Mouse (Mus musculus) layer of hippocampus, postnatal 25 days (tissue): ENCODE data around the gene Dnali1. TPM values are rescaled to one million over a fixed set of nuclear protein-coding genes. Genes with fewer than 3 reads are reported as not detected.
A peak's percentile ranks its signal among the peaks of the same experiment; 100 is the strongest.

ENCODE experiments used
- DNase-seq, 2 experiments: peaks; one replicate each; pipeline ENCODE4 v3.0.0; 2022; ENCODE audit warnings: mixed read lengths in 2 of 2, low spot score in 1 of 2; ENCODE audit errors: extremely low spot score in 1 of 2
- total RNA-seq, 2 experiments: library from RNA; stranded (reverse); gene quantifications; 2 replicates each; pipeline ENCODE4 v1.2.3; 2021

The Dnali1 gene
- total RNA-seq, 2 experiments from 2014 or later: 0.37 to 0.73 TPM

DNA sequence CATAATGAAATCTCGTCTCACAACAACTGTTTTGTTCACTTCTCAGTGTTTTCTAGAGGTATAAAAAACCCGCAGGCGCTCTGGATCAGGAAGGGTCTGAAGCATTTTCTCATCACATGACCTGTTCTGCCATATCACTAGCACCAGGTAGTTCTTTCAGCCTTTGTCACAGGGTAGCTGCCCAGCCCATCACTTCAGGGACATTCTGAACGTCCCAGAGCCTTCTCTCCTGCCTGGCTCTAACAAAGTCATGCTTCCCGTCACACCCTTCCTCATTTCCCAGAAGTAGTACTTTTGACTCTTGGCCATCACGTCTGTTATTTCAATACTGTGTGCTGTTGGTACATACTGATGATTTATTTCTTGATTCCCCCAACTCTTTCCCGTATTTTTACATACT is 21.0 kb downstream of the Dnali1 start:
- DNase-seq: no peak

DNA sequence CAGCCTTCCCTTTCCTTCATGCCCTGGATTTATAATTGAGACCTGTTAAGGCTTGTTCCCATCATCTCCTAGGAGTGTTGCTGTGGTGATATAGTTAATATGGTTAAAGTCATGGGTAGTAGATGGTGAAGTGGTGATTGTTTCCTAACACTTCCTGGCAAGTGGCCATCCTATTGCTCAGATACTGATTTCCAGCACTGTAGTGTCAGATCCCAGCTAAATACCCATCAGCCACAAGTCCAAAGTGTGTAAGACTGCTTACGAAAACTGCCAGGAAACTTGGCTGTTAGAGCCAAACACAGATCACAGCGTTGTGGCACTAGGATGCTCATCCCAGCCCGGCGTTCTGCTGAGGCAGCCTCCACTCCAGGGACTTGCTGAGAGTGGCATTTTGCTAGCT is 31.2 kb downstream of the Dnali1 start:
- no peak for DNase-seq

DNA sequence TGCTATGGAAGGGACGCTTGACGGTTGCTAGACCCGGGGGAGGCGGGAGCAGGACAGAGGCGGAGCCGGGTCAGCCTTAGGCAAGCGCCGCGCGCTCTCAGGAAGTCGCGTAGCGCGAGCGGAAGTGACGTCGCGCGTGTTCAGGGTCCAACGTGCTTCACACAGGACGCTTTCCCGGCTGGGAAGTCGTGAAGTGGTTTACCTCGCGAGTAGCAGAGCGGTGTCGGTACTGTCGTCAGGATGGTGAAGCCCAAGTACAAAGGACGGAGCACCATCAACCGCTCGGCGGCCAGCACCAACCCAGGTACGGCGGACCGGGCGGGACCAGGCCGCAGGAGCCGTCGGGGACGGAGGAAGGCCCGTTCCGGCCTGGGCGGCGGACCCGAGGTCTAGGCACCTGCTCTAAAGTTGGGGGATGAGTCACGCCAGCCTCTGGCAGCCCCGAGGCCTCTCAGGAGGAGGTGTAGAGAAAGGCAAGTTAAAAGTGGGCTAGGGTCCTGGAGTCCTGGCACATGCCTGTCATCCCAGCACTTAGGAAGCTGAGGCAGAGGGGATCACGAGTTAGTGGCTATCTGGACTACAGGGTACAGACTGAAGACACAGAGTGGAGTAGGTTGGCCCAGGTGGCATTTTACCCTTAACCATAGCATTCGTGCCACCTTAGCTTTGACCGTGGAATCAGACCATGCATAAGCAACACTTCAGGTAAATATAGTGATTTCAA is 35.5 kb downstream of the Dnali1 start:
- DNase-seq: peak; percentile 80 to 86

DNA sequence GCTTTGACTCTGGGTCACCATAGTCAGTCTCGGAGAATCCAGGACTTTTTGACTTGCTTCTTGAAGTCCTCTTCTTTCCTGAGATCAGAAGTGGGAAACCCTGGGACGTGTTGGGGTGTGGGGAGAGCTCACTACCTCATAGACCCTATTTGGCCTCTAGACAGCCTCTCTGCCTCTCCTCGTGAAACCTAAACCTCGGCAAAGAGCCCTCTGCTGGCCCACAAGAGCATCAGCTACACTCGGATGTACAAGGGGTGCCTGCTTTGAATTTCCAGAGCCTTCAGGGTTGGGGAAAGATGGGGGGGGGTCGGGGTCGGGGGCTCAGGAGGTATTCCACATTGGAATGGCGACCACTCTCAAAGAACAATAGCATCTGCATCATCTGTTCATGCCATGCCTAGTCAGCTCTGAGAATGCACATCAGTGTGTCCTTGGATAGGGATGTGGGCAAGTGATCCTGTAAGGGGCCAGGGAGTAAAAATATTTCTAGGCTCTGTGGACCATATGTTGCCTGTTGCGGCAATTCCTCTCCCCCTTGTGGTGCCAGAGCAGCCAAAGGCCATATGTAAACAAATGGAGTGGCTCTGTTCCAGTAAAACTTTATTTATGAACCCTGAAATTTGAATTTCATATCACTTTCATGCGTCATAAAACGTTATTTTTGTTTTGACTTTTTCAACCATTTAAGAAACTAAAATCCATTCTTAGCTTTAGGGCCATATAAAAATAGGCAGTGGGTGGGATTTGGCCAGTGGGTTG is 44.5 kb downstream of the Dnali1 start:
- no peak for DNase-seq

DNA sequence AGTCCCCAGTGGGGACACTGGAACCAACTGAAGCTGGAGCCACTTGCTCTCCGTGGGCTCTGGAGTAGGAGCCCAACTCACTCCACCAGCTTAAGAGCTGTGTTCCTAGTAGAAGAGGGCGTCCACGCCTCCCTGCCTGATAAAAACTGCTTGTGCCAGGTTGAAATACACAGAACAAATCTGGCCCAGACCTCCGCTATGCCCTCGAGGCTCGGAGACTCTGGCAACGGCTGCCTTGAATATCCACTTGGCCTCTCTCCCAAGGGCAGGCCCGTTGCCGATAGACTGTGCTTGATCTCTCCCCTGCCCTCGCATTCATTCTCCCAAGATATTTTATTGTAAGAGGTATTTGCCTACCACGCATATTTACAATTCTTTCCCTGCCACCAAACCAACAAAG is 48.1 kb downstream of the Dnali1 start:
- DNase-seq: no peak

DNA sequence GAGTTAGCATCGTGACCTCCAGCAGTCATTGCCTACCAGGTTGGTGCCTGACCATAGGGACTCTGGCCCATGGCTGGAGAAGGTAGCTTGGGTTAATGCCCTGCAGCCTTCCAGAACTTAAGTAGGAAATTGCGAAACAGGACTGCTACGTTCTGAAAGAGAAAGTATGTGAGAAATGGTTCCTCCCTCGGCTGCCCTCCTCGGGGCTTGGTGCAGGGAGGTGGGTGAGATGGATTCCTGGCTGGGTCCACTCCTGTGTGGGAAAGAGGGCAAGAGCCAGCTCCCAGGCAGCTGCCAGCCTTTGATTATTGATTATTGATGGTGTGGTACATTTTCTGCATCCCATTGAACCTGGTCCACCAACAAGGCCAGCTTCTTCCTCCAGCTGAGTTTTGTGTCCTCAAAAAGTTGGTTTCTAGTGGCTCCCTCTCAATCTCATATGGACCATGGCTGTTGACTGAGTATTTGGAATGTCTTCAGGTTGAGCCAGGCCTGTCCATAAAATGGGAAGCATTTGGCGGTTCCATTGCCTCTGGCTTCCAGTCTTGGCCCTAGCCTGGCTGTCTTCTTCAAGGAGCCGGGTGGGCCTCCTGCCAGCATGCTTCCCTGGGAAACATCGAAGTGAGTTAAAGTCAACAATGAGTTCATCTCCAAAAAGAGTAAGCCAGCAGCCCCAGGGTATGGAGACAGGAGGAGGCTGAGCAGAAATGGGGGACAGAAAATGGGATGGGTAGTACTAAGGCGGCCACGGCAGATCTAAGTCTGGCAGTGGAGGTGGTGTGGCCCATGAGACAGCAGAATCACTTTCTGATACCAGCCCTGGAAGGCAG is 49.5 kb downstream of the Dnali1 start, which contains the start of gene Gnl2:
Gnl2 (plus strand) TSS at position 780 of the 830 bp plus-strand sequence.
- DNase-seq: no peak

DNA sequence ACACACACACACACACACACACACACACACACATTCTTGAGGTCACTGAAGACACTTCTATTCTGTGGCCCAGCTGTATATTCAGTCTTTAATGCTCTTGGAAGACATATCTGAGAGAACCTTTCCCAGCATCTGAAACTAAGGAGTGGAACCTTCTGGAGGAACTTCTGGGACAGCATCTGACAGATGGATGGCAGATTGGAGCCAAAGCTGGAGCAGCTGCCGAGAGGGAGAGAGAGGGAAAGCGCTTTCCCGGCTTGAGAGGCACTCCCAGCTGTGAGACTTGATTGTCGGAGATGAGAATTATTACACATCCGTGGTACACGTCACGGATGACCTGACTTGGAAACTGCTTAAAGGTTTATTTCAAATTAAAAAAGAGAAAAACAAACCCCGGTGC is 56.8 kb downstream of the Dnali1 start:
- DNase-seq: no peak

DNA sequence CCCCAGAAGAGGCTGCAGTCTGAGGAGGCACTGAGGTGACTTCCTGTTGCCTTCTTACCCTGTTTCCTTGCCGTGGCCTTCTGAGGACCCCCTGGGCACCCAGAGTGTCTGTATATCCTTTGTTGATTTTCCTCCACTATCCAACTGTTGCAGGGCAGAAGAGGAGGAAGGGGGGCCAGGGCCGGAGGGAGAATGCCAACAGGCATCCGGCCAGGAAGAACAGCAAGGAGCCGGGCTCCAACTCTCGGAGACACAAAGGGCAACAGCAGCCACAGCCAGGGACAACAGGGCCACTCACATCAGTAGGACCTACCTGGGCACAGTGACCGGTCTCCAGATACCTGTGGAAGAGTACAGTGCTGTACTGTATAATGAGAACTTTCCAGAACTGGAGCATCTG is 57.3 kb downstream of the Dnali1 start:
- DNase-seq: no peak

DNA sequence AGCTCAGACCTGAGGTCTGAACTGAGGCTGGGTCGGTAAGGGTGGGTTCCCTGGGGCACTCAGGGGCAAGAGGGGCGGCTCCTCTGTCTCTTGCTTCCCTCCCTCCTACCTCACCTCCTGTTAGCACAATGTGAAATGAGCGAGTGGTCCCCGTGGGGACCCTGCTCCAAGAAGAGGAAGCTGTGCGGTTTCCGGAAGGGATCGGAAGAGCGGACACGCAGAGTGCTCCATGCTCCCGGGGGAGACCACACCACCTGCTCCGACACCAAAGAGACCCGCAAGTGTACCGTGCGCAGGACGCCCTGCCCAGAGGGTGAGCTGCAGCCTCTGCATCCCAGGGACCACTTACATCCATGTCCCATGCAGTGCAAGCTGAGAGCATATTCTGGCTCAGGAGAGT is 58.0 kb downstream of the Dnali1 start:
- no peak for DNase-seq

Other genes starting within 250 kb of the Dnali1 start
- 10 to 100 TPM; 31.6 to 32.3 TPM for gene Yrdc, start 215.0 kb downstream of the Dnali1 start, total RNA-seq
- gene 1110065P20Rik, start 214.5 kb downstream of the Dnali1 start, total RNA-seq: 100 to 1,000 TPM in 1 of 2 experiments, 10 to 100 TPM in 1; 88.5 to 105 TPM
- 10 to 100 TPM; 50.0 to 53.1 TPM for gene Maneal, start 203.5 kb downstream of the Dnali1 start, total RNA-seq
- gene Epha10, start 184.8 kb downstream of the Dnali1 start, total RNA-seq: 10 to 100 TPM; 25.8 to 30.6 TPM
- gene 9930104L06Rik, start 128.7 kb downstream of the Dnali1 start, total RNA-seq: 10 to 100 TPM; 20.1 to 20.4 TPM
- gene Cdca8, start 126.4 kb downstream of the Dnali1 start, total RNA-seq: 1 to 10 TPM; 2.2 to 2.6 TPM
- 1 to 10 TPM; 7.4 to 7.9 TPM for gene Rspo1, start 79.3 kb downstream of the Dnali1 start, total RNA-seq
- gene Gnl2, start 49.1 kb downstream of the Dnali1 start, total RNA-seq: 10 to 100 TPM; 54.3 to 66.8 TPM
- 10 to 100 TPM; 13.8 to 16.3 TPM for gene Snip1, start 969 bp upstream of the Dnali1 start, total RNA-seq
- 100 to 1,000 TPM; 116 to 120 TPM for gene Meaf6, start 19.4 kb upstream of the Dnali1 start, total RNA-seq
- under 1 TPM; 0.71 to 0.99 TPM for gene Zc3h12a, start 62.1 kb upstream of the Dnali1 start, total RNA-seq